Mouse (Mus musculus): Measurements from ENCODE around the gene Cntn5. TPM values are rescaled to one million over a fixed set of nuclear protein-coding genes. Genes with fewer than 3 reads are reported as not detected.

The Cntn5 gene
- total RNA-seq, 1 experiment from 2014 or later, result not detected

GRCm38 (mm10) chr9:9769659-9770058, 1134.9 kb downstream of the Cntn5 start:
- no peak for ATAC-seq (replicated peaks in 1 of 2; ENCODE audit: insufficient read depth in 1 of 2, low FRiP score in 2 of 2, low TSS enrichment in 1 of 2, low read depth in 1 of 2, poor library complexity in 2 of 2, severe bottlenecking in 2 of 2)

DNA sequence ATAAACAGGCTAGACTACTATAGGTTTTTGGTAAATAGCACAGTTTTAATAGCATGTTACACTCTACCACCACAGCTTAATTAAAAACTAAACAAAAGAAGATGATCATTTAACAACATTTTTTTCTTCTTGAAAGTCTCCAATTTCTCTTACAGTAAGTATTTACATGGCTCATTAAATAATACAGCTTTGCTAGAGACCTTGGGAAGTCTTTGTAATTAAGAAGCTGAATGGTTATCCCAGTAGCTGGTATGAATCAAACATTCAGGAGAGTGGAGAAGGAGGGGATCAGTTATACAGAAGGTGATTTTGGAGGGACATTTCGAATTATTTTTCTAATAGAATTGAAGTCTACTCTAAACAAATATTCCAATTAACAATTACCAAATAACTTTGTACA, 1186.4 kb downstream of the Cntn5 start:
- ATAC-seq (replicated peaks in 1 of 2; ENCODE audit: insufficient read depth in 1 of 2, low FRiP score in 2 of 2, low TSS enrichment in 1 of 2, low read depth in 1 of 2, poor library complexity in 2 of 2, severe bottlenecking in 2 of 2), result no peak

- no peak for ATAC-seq (replicated peaks in 1 of 2; ENCODE audit: insufficient read depth in 1 of 2, low FRiP score in 2 of 2, low TSS enrichment in 1 of 2, low read depth in 1 of 2, poor library complexity in 2 of 2, severe bottlenecking in 2 of 2)
These were observed 1195.9 kb downstream of the Cntn5 start for GRCm38 (mm10) chr9:9708671-9709070.

GRCm38 (mm10) chr9:9707766-9708165, 1196.8 kb downstream of the Cntn5 start:
- no peak for ATAC-seq (replicated peaks in 1 of 2; ENCODE audit: insufficient read depth in 1 of 2, low FRiP score in 2 of 2, low TSS enrichment in 1 of 2, low read depth in 1 of 2, poor library complexity in 2 of 2, severe bottlenecking in 2 of 2)

DNA sequence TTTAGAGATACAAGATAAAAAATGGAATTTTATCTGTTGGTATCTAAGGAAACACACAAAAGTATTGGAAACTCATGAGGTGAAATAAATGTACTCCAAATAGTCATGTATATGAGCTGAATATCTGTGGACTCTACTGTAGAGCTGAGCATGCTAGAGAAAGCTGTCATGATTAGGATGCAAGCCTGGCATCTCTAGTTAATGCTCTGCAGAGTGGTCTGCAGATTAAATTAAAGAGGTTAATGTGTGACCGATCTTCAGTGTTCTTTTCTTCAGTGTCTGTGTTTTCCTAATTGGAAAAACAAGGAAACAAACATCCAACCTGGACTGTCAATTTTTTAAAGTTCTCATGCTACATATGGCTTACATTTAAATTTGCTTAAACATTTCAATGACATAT, 1199.4 kb downstream of the Cntn5 start:
- ATAC-seq (replicated peaks in 1 of 2; ENCODE audit: insufficient read depth in 1 of 2, low FRiP score in 2 of 2, low TSS enrichment in 1 of 2, low read depth in 1 of 2, poor library complexity in 2 of 2, severe bottlenecking in 2 of 2), result no peak

- no peak for ATAC-seq (replicated peaks in 1 of 2; ENCODE audit: insufficient read depth in 1 of 2, low FRiP score in 2 of 2, low TSS enrichment in 1 of 2, low read depth in 1 of 2, poor library complexity in 2 of 2, severe bottlenecking in 2 of 2)
These were observed 1207.9 kb downstream of the Cntn5 start for GRCm38 (mm10) chr9:9696636-9697035.

- peak; percentile 72 to 88 for ATAC-seq (replicated peaks in 1 of 2; ENCODE audit: insufficient read depth in 1 of 2, low FRiP score in 2 of 2, low TSS enrichment in 1 of 2, low read depth in 1 of 2, poor library complexity in 2 of 2, severe bottlenecking in 2 of 2)
These were observed 1222.2 kb downstream of the Cntn5 start for GRCm38 (mm10) chr9:9682348-9682884.

DNA sequence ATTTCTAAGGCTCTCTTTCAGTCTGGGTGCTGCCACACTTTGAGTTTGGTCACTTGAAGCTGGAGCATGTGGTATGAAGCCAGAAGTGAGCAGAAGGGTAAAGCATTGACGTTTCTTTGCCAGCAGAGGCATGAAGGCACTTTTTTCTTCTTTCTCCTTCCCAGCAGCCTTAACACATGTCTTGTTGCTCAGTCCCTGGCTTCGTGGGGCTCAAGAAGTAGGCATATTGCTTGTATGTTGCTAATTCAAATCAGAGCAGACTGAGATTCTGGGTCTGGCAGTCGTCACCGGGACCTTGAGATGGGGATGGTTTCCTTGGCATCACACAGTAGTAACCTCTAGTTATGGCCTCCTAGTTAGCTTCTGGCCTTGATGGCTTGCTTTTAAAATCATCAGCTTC, 1228.5 kb downstream of the Cntn5 start:
- ATAC-seq (replicated peaks in 1 of 2; ENCODE audit: insufficient read depth in 1 of 2, low FRiP score in 2 of 2, low TSS enrichment in 1 of 2, low read depth in 1 of 2, poor library complexity in 2 of 2, severe bottlenecking in 2 of 2), result no peak

GRCm38 (mm10) chr9:9674531-9674930, 1230.0 kb downstream of the Cntn5 start:
- no peak for ATAC-seq (replicated peaks in 1 of 2; ENCODE audit: insufficient read depth in 1 of 2, low FRiP score in 2 of 2, low TSS enrichment in 1 of 2, low read depth in 1 of 2, poor library complexity in 2 of 2, severe bottlenecking in 2 of 2)

DNA sequence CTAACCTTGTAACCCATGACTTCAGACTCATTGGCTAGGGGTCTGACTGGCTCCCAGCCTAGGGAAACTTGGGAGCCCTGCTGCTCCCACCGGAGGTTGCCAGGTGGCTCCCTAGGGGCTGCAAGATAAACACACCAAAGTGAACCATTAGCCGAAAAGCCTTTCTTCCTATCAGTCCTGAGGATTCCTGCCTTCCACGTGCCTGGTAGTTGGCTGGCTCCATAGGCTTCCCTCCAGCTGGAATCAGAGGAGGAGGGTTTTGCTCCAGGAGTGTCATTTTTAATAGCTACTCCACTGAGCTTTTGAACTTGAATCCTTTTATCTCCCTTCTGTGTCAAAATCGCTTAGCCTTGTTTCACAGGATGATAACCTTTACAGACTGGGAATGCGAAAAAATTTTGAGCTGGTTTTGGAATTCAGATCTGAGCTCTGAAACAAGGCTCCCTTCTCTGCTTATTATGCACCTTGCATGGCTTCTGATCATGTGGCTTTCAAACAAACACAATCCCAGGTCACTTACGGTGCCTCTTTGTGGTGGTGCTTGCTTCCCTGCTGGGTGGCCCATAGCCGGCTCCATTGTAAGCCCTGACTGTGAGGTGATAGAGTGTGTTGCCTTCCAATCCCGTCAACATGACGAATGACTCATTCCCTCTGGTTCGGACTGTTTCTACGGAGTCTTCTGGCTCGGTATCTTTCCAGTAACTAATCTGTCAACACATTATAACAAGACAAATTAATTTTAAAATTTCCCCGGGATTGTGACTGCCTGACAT, 1231.1 kb downstream of the Cntn5 start:
- 0 out of 4 replicates have a peak, but pooled peaks of 1 of the 2 experiments have one; percentile 7 for ATAC-seq (replicated peaks in 1 of 2; ENCODE audit: insufficient read depth in 1 of 2, low FRiP score in 2 of 2, low TSS enrichment in 1 of 2, low read depth in 1 of 2, poor library complexity in 2 of 2, severe bottlenecking in 2 of 2)

GRCm38 (mm10) chr9:9653463-9653862, 1251.1 kb downstream of the Cntn5 start:
- no peak for ATAC-seq (replicated peaks in 1 of 2; ENCODE audit: insufficient read depth in 1 of 2, low FRiP score in 2 of 2, low TSS enrichment in 1 of 2, low read depth in 1 of 2, poor library complexity in 2 of 2, severe bottlenecking in 2 of 2)

DNA sequence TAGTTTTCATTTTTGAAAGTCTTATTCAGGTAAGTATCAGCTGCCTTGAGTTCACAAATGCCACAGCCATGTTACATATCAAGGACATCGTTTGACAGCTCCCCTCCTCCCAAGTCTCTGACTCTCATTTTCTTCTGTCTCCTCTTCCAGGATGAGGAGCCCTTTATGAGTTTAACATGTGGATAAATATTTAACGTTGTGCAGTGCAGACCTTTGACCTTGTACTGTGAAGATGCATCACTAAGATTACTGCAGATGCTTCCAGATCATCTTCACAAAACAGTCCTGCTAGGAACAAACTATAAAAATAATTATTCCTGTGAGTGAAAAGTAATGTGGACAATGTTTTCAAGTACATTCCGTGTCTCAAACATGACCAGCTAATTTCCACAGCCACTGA, 1257.2 kb downstream of the Cntn5 start:
- ATAC-seq (replicated peaks in 1 of 2; ENCODE audit: insufficient read depth in 1 of 2, low FRiP score in 2 of 2, low TSS enrichment in 1 of 2, low read depth in 1 of 2, poor library complexity in 2 of 2, severe bottlenecking in 2 of 2), result no peak

GRCm38 (mm10) chr9:9646276-9646675, 1258.3 kb downstream of the Cntn5 start:
- ATAC-seq (replicated peaks in 1 of 2; ENCODE audit: insufficient read depth in 1 of 2, low FRiP score in 2 of 2, low TSS enrichment in 1 of 2, low read depth in 1 of 2, poor library complexity in 2 of 2, severe bottlenecking in 2 of 2), result no peak
